Mouse (Mus musculus) urinary bladder, postnatal 14 days (tissue): Measurements from ENCODE around the gene E330014E10Rik.
"Not testable (repeated sequence)": the region's sequence is repeated elsewhere in the genome, so short reads cannot be mapped to it uniquely, and the experiment has no call there.

Experiments used
- DNase-seq: peaks from one replicate; pipeline ENCODE4 v3.0.0; 2021; ENCODE audit warnings: low spot score

E330014E10Rik gene

DNA sequence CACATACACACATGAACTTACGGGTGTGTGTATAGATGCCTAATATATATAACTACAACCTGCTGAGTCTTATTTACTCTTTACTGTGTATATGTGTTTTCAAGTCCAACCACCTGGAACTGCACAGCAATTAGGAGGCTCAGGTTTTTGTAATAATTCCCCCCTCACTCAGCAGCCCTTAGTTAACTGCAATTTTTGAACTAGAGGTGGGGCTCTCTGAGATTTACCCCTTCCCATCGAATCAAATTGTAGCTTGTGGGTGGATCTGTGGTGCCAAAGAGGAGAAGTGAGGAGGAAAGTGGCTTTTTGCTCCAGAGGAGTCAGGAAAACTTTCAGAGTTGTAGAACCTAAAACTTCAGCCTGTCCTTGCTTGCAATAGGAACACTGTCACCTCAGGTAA is at the start of gene E330014E10Rik:
Gene E330014E10Rik, plus strand, starts transcription at position 301 of the 400 bp plus-strand sequence.
- not testable (repeated sequence) for DNase-seq

DNA sequence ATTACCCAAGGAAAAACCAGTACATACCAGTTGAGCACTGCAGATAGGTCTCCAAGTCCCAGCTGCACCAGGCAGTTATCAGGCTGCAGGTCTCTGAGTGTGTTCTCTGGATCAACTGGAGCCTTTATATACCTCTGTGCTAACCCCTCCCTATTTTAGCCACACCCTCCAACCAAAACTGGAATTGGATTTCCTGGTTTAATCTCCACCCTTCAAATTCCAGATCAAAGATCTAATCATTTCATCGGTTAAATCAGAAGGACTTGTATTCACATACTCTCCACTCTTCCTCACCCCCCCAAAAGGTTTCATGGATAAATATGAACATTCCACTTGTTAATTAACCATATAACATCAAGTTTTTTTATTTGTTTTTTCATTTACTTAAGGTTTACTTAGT is 39.7 kb upstream of the E330014E10Rik start, which contains the start of gene Gm7978:
Gene Gm7978, minus strand, starts transcription at position 101 of the 400 bp plus-strand sequence.
- not testable (repeated sequence) for DNase-seq

DNA sequence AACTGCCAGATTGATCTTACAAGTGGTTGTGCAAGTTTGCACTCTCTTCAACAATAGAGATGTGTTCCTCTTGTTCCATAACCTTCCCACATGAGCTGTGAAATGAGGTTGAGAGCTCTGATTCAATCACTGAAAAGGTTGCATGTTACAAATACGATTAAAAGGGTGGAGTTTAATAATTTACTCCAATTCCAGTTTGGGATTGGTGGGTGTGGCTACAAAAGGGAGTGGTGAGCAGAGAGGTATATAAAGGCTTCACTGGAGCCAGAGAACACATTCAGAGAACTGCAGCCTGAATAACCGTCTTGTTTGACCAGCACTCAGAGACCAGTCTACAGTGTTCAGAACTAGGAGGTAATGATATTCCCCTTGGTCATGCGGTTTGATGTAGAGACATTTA is 34.1 kb upstream of the E330014E10Rik start, which contains the start of gene Gm7982:
Gene Gm7982, plus strand, starts transcription at position 301 of the 400 bp plus-strand sequence.
- DNase-seq, result not testable (repeated sequence)

DNA sequence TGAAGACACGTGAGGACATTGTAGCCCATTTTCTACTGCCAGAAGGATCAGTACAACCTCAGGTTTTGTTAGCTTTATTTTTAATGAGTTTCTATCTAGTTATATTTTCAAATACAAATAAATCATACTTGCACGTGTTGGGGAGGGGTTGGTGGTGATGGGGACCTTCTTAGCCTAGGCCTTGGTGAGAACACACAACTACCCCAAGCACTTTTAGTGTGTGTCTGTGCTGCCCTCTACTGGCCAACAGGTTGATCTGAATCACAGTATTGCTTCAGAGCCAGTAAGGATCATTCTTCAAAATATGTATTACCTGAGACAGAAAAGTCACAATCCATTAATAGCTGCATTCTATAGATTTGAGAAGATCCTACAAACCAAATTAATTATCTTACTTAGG is 35.1 kb downstream of the E330014E10Rik start:
- not testable (repeated sequence) for DNase-seq

DNA sequence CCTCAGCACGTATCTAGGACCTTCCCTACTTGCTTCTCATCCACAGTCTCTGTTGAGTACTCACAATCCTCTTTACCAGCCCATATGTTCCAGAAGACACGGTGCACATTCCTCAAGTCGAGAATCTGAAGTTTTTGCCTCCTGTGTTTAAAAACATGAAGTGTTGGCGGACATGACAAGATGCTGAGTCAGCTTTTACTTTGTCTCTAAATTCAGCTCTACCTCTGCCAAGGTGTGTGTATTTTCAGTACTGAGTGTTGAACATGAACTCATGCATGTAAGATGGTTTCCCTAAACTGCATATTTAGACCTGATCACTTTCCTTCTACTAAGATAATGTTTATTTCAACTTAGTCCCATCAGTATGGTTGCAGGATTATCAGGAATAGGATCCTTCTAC is 60.8 kb downstream of the E330014E10Rik start:
- no peak for DNase-seq

DNA sequence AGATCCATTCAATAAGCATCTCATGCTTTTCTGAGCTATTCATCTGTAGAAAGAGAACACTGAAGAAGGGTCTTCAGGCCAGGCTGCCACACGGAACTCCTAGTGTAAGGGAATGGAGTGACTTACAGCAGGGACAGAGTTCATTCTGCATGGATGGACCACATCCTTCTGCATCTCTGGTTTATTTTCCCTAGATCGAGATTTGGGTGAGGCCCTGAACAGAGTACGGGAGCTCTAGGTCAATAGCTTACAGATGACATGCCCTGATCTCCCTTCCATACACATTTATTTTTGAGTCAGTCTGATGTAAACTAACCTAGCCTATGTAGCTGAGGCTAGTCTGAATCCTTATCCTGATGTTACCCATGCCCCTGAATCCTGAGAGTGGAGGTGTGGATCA is 78.2 kb downstream of the E330014E10Rik start:
- no peak for DNase-seq
